14 mouse cellular contexts compared by ENCODE assay signal in genomic region chr2:127449691-127450090, GRCm38 (mm10). TPM values are rescaled to one million over a fixed set of nuclear protein-coding genes. Genes with fewer than 3 reads are reported as not detected.
DNase-seq lines count a peak whose midpoint lies in the region; ATAC-seq and TF ChIP-seq lines count a peak whose summit lies in the region.
"Had no signal": no experiment of that assay in that cellular context is flagged by ENCODE, and none has a peak within 500 bp of the region (broad histone marks: within the 10 kb centered on the region; RNA-seq: fewer than 3 reads in every experiment).

No protein-coding gene starts in this region.

- no peaks in the 10 kb centered on the region for H3K9me3 ChIP-seq in heart, embryonic 10.5 days
- no peaks in the 10 kb centered on the region for H3K9me3 ChIP-seq in ES-Bruce4 (replicated peaks; ENCODE audit: control insufficient read depth, insufficient read depth, low read length, poor library complexity, severe bottlenecking)
- H3K9me3 ChIP-seq in kidney, postnatal 0 days (replicated peaks; ENCODE audit: low read length): no peaks in the 10 kb centered on the region
- H3K9me3 ChIP-seq in heart, embryonic 11.5 days (replicated peaks; ENCODE audit: control insufficient read depth, low read length): no peaks in the 10 kb centered on the region

- no peak overlapping the region for H3K4me2 ChIP-seq in kidney, postnatal 0 days (ENCODE audit: low read length)
- no peak overlapping the region for H3K4me2 ChIP-seq in heart, embryonic 11.5 days
- H3K4me2 ChIP-seq: midbrain, embryonic 11.5 days had no signal

- no peak for TF ChIP-seq CTCF in ES-Bruce4 (IDR thresholded peaks at IDR 0.05; ENCODE audit: low read depth, low read length)
- TF ChIP-seq CTCF in kidney, postnatal 0 days (IDR thresholded peaks at IDR 0.05; ENCODE audit: low read depth): no peak

- peaks cover 44% of the 10 kb centered on the region for H3K4me1 ChIP-seq in heart, embryonic 10.5 days
- H3K4me1 ChIP-seq in ES-Bruce4 (ENCODE audit: control insufficient read depth, insufficient read depth, low read length): peaks cover 3% of the 10 kb centered on the region
- 0 out of 2 replicates have a peak, but pooled peaks cover 4% of the 10 kb centered on the region for H3K4me1 ChIP-seq in kidney, postnatal 0 days (replicated peaks; ENCODE audit: insufficient read depth, low read length)
- peaks cover 12% of the 10 kb centered on the region for H3K4me1 ChIP-seq in heart, embryonic 11.5 days (ENCODE audit: control insufficient read depth, insufficient read depth, low read length)

- ATAC-seq in kidney, postnatal 0 days (replicated peaks; ENCODE audit: low FRiP score, low read depth): peak; percentile 75
- ATAC-seq in megakaryocyte, adult 5-6 weeks (ENCODE audit: poor library complexity, severe bottlenecking): no peak
- ATAC-seq in heart, embryonic 11.5 days (replicated peaks; ENCODE audit: insufficient number of reproducible peaks, low FRiP score, low TSS enrichment): no peak
- ATAC-seq: forebrain, embryonic 14.5 days had no signal

- no peaks in the 10 kb centered on the region for H3K36me3 ChIP-seq in heart, embryonic 10.5 days
- no peaks in the 10 kb centered on the region for H3K36me3 ChIP-seq in ES-Bruce4 (ENCODE audit: control insufficient read depth, insufficient read depth, low read length, poor library complexity, severe bottlenecking)
- no peaks in the 10 kb centered on the region for H3K36me3 ChIP-seq in kidney, postnatal 0 days (ENCODE audit: insufficient read depth, low read length)
- no peaks in the 10 kb centered on the region for H3K36me3 ChIP-seq in heart, embryonic 11.5 days (ENCODE audit: control insufficient read depth, insufficient read depth, low read length)

- peak overlapping the region; percentile 5; the same call in 1 of the 2 replicates for H3K4me3 ChIP-seq in heart, embryonic 10.5 days
- H3K4me3 ChIP-seq in ES-Bruce4 (ENCODE audit: low read depth, low read length): no peak overlapping the region
- H3K4me3 ChIP-seq in kidney, postnatal 0 days (replicated peaks; ENCODE audit: low read depth, low read length): no peak overlapping the region
- no peak overlapping the region for H3K4me3 ChIP-seq in heart, embryonic 11.5 days (ENCODE audit: low read depth, low read length)

- 25% methylated on average over 7 of the region's 7 CpGs for WGBS in heart, embryonic 10.5 days
- 5% methylated on average over 7 of the region's 7 CpGs for WGBS in kidney, postnatal 0 days
- WGBS in heart, embryonic 11.5 days (ENCODE audit: insufficient replicate concordance): 28% methylated on average over 7 of the region's 7 CpGs

- TF ChIP-seq POLR2A in ES-Bruce4 (IDR thresholded peaks at IDR 0.05; ENCODE audit: insufficient read depth, low read length): no peak

- peak; percentile 47; the same call in 1 of the 2 replicates for TF ChIP-seq EP300 in ES-Bruce4 (IDR thresholded peaks at IDR 0.05; ENCODE audit: insufficient read depth, low read depth, low read length)

- H3K9ac ChIP-seq in ES-Bruce4 (ENCODE audit: low read depth, poor library complexity, severe bottlenecking): no peak overlapping the region
- H3K9ac ChIP-seq in kidney, postnatal 0 days (ENCODE audit: low read depth, low read length): 0 out of 2 replicates have a peak overlapping the region, but pooled peaks have one; percentile 19
- no peak overlapping the region for H3K9ac ChIP-seq in heart, embryonic 11.5 days (ENCODE audit: low read depth, low read length)

- peak overlapping the region; percentile 70 for H3K27ac ChIP-seq in heart, embryonic 10.5 days
- H3K27ac ChIP-seq in ES-Bruce4 (ENCODE audit: insufficient read depth, low read length): no peak overlapping the region
- peak overlapping the region; percentile 84 for H3K27ac ChIP-seq in kidney, postnatal 0 days
- H3K27ac ChIP-seq in heart, embryonic 11.5 days (ENCODE audit: low read depth, low read length): no peak overlapping the region

- intact Hi-C loops in heart, postnatal 25 days (cut with DNase I): no loop called here

- DNase-seq in heart, embryonic 10.5 days (ENCODE audit: low spot score): no peak
- DNase-seq in heart, postnatal 25 days (ENCODE audit: low spot score): no peak
- peak; percentile 45 to 71 for DNase-seq in adrenal gland, postnatal 36 days
- peak; percentile 75 for DNase-seq in kidney, postnatal 0 days (ENCODE audit: low spot score)
- DNase-seq in cerebellum, postnatal 36 days: no peak
- DNase-seq: gastrocnemius, postnatal 14 days; heart, postnatal 4 days; lung, postnatal 14 days had no signal

- H3K27me3 ChIP-seq in heart, embryonic 10.5 days (ENCODE audit: insufficient read depth, poor library complexity, severe bottlenecking): peaks cover 10% of the 10 kb centered on the region; the same call in 1 of the 2 replicates
- no peaks in the 10 kb centered on the region for H3K27me3 ChIP-seq in ES-Bruce4 (ENCODE audit: control insufficient read depth, insufficient read depth, low read length, poor library complexity, severe bottlenecking)
- no peaks in the 10 kb centered on the region for H3K27me3 ChIP-seq in kidney, postnatal 0 days (ENCODE audit: insufficient read depth, low read length)
- no peaks in the 10 kb centered on the region for H3K27me3 ChIP-seq in heart, embryonic 11.5 days (ENCODE audit: control insufficient read depth, insufficient read depth, low read length)

RNA-seq across cellular contexts. Expression of gene Fahd2a, which starts 5.3 kb away (rescaled TPM):
- 24.5 and 27.8 TPM in 2 replicates for polyA plus RNA-seq in heart, embryonic 10.5 days (2016; fragmentation: Nextera tagmentation; extraction: Ambion mirVana)
- 10 to 100 TPM; 36.8 to 37.5 TPM for total RNA-seq in heart, postnatal 25 days (2021)
- polyA plus RNA-seq in ES-Bruce4 (2011; ENCODE audit: insufficient read depth, insufficient read length, low read depth, missing spikeins): 14.8 and 16.1 TPM in 2 replicates
- total RNA-seq in adrenal gland, postnatal 36 days (2021): 10 to 100 TPM; 41.1 to 50.6 TPM
- polyA plus RNA-seq in kidney, postnatal 0 days (2015; fragmentation: Nextera tagmentation; extraction: Ambion mirVana): 61.3 and 62.2 TPM in 2 replicates
- total RNA-seq in megakaryocyte, adult 5-6 weeks (2015): 9.9 and 16.8 TPM in 2 replicates
- 6.4 and 9.7 TPM in 2 replicates for total RNA-seq in megakaryocyte, adult 5-6 weeks (2017)
- polyA plus RNA-seq in heart, embryonic 11.5 days (2014; fragmentation: Nextera tagmentation; extraction: Ambion mirVana): 30.3 and 30.6 TPM in 2 replicates

RNA-seq across cellular contexts. Expression of gene Gpat2, which starts 24.7 kb away (rescaled TPM):
- polyA plus RNA-seq in heart, embryonic 10.5 days (2016; fragmentation: Nextera tagmentation; extraction: Ambion mirVana): 0.28 and 0.71 TPM in 2 replicates
- total RNA-seq in heart, postnatal 25 days (2021): not detected
- polyA plus RNA-seq in ES-Bruce4 (2011; ENCODE audit: insufficient read depth, insufficient read length, low read depth, missing spikeins): 0.43 and 1.2 TPM in 2 replicates
- total RNA-seq in adrenal gland, postnatal 36 days (2021): under 1 TPM; 0.26 to 0.56 TPM
- polyA plus RNA-seq in kidney, postnatal 0 days (2015; fragmentation: Nextera tagmentation; extraction: Ambion mirVana): 0.10 and 0.12 TPM in 2 replicates
- total RNA-seq in megakaryocyte, adult 5-6 weeks (2015): not detected in 2 replicates
- total RNA-seq in megakaryocyte, adult 5-6 weeks (2017): not detected in 2 replicates
- polyA plus RNA-seq in heart, embryonic 11.5 days (2014; fragmentation: Nextera tagmentation; extraction: Ambion mirVana): 0.30 and 0.34 TPM in 2 replicates
- total RNA-seq: gastrocnemius, postnatal 14 days had no signal
- polyA plus RNA-seq: forebrain, embryonic 14.5 days; limb, embryonic 11.5 days had no signal

Comparison
In these comparisons a context has a peak if more than half of its experiments do, and no peak if none do; other contexts are left out.
1. H3K27ac ChIP-seq: peak in heart, embryonic 10.5 days (single experiment) and kidney, postnatal 0 days (single experiment); none in ES-Bruce4 (single experiment) and heart, embryonic 11.5 days (single experiment).
2. DNase-seq: peak in adrenal gland, postnatal 36 days (2 of 2) and kidney, postnatal 0 days (single experiment); none in heart, embryonic 10.5 days (single experiment), heart, postnatal 25 days (single experiment) and cerebellum, postnatal 36 days (0 of 2).